Mouse (Mus musculus): ENCODE data around the gene Tubg1. TPM values are rescaled to one million over a fixed set of nuclear protein-coding genes. Genes with fewer than 3 reads are reported as not detected.

Tubg1 gene
- polyA plus RNA-seq, 1 experiment from 2014 or later = 20.6 TPM

DNA sequence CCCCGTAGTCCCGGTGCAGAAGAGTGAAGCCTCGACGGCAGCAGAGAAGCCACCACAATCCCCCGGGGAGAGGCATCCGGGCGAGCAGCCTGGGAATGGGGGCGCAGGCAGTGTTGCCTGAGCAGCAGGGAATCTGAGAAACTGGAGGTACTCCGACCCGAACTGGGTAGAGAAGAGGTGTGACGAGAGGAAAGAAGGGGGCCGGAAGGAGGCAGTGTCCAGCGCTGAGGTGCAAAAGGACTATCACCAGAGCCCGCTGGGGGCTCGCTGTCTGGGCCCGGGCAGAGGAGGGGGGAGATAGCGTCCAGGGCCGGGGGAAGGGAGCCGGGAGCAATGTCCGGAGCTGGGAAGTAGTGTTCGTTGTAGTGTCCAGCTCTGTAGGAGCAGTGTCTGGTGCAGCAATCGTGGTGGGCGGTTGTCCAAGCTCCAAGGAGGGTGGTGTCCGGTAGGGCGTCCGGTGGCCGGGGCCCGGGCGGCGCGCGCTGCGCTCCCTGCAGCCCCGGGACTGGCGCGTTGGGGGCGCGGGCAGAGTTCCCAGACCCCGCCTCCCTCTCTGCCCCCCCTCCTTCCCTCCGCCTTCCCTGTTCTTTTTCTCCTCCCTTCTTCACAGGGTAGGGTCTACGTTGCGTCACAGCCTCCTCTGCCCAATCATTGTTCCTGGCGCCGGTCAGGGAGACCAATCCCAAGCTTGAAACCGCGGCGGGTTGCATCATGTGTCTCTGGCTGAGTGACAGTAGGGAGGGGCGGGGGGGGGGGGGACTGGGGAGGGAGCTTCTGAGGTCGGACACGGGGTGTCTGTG lies 51.3 kb downstream of the Tubg1 start, which contains the start of gene Plekhh3:
Gene Plekhh3 (minus strand): TSS at position 541 of the 800 bp plus-strand sequence.
- peak; percentile 89 for ATAC-seq
- H3K4me2 ChIP-seq (replicated peaks; ENCODE audit: low read depth) = peak within 1 kb of the TSS; percentile 93
- H3K27me3 ChIP-seq (replicated peaks; ENCODE audit: control insufficient read depth, insufficient read depth, low read length) = no peaks in the 10 kb centered on the region
- under 1% methylated on average over 48 of the region's 50 CpGs for WGBS
- peak; percentile 29; the same call in 1 of the 2 replicates for TF ChIP-seq CTCF (IDR thresholded peaks at IDR 0.05; ENCODE audit: low read depth)
- H3K9ac ChIP-seq (ENCODE audit: low read depth, low read length) = peak within 1 kb of the TSS; percentile 66
- H3K4me1 ChIP-seq (replicated peaks; ENCODE audit: control insufficient read depth, insufficient read depth, low read length) = peaks cover 26% of the 10 kb centered on the region
- H3K4me3 ChIP-seq (ENCODE audit: low read depth, low read length) = peak within 1 kb of the TSS; percentile 79
- H3K36me3 ChIP-seq (ENCODE audit: control insufficient read depth, insufficient read depth) = peaks cover 23% of the 10 kb centered on the region
- H3K27ac ChIP-seq (ENCODE audit: low read depth, low read length) = peak within 1 kb of the TSS; percentile 85
- H3K9me3 ChIP-seq (ENCODE audit: control insufficient read depth) = no peaks in the 10 kb centered on the region

DNA sequence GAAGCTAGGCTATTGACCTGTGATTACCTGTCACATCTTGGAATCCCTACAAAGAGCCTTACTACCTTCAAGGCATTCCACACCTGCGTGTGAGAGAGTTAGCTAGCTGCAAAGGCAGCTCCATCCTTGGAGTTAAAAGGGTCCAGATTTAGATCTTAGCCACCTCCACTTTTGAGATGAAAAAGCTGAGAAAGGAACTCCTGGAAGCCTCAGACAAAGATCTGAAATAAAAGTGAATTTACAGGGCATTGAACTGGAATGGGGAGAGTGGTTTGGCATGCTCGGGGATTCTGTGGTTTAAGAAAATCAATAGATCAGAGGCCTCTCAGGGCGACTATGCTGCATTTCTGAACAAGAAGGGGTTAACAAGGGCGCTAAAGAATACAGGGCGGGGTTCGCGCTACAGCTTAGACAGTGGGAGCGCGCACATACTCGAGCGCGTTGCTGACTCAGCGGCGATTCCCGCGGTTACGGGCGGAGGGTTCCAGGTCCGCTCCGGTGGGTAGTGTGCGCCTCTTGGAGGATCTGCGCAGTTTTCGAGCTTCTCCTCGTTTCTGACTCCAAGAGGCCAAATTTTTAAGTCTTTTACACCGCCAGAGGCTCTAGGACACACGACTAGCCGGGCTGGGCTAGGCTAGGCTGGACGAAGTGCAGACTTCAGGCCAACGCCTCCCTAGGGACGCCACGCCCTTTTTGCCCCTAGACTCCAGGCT lies 52.1 kb downstream of the Tubg1 start:
- WGBS = 0% methylated on average over 30 of the region's 31 CpGs
- Histone ChIP-seq H3K4me2 (replicated peaks; ENCODE audit: low read depth) (peak overlapping the region; percentile 93), H3K27me3 (replicated peaks; ENCODE audit: control insufficient read depth, insufficient read depth, low read length) (peaks cover 5% of the 10 kb centered on the region), H3K27ac (ENCODE audit: low read depth, low read length) (peak overlapping the region; percentile 17), H3K9me3 (ENCODE audit: control insufficient read depth) (no peaks in the 10 kb centered on the region), H3K9ac (ENCODE audit: low read depth, low read length) (0 out of 2 replicates have a peak overlapping the region, but pooled peaks have one; percentile 45), H3K4me1 (replicated peaks; ENCODE audit: control insufficient read depth, insufficient read depth, low read length) (peaks cover 26% of the 10 kb centered on the region), H3K4me3 (ENCODE audit: low read depth, low read length) (peak overlapping the region; percentile 79), H3K36me3 (ENCODE audit: control insufficient read depth, insufficient read depth) (peaks cover 15% of the 10 kb centered on the region)
- peak; percentile 43; the same call in 1 of the 2 replicates for ATAC-seq
- TF ChIP-seq CTCF (IDR thresholded peaks at IDR 0.05; ENCODE audit: low read depth) = no peak; the same call in 1 of the 2 replicates

DNA sequence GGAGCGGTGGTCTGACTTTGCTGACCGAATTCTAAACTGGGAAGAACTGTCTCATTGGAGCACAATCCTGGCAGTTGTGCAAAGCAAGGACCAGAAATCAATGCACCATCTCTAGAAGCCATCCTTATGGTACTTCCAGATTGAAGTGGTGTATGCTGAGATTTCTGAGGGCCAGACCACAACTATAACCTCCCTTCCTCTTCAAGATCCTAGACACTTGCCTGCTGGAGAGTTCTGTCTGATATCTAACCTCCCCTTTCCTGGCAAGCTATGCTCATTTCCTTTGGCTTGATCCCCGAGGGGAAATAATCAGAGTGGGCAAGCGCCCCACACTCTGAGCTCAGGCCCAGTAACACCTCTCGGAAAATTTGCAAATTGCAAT lies 52.7 kb downstream of the Tubg1 start:
- 19% methylated on average over 5 of the region's 5 CpGs for WGBS
- Histone ChIP-seq H3K4me1 (replicated peaks; ENCODE audit: control insufficient read depth, insufficient read depth, low read length) (peaks cover 26% of the 10 kb centered on the region), H3K36me3 (ENCODE audit: control insufficient read depth, insufficient read depth) (peaks cover 9% of the 10 kb centered on the region), H3K4me3 (ENCODE audit: low read depth, low read length) (peak overlapping the region; percentile 79), H3K4me2 (replicated peaks; ENCODE audit: low read depth) (peak overlapping the region; percentile 93), H3K27ac (ENCODE audit: low read depth, low read length) (peak overlapping the region; percentile 17), H3K27me3 (replicated peaks; ENCODE audit: control insufficient read depth, insufficient read depth, low read length) (peaks cover 11% of the 10 kb centered on the region), H3K9ac (ENCODE audit: low read depth, low read length) (0 out of 2 replicates have a peak overlapping the region, but pooled peaks have one; percentile 45), H3K9me3 (ENCODE audit: control insufficient read depth) (no peaks in the 10 kb centered on the region)
- TF ChIP-seq CTCF (IDR thresholded peaks at IDR 0.05; ENCODE audit: low read depth) = no peak
- no peak for ATAC-seq

DNA sequence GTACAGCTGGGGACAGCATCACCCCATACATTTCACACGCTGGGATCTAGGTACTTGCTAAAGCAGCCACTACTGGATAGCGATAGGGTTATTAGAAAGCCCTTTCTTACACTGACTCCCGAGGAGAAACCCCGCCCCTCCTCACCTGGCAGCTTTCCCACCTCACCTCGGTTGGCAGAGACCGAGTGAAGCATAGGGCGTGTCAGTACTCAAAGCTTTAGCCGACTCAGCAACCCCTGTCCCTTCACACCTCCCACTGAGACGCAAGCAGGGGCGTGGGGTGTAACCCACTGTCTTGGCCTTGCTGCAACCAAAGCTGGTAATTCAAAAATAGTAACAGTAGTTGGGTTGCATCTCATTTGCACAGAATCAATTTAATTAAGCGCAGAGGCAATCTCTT lies 53.4 kb downstream of the Tubg1 start:
- peaks cover 26% of the 10 kb centered on the region for H3K4me1 ChIP-seq (replicated peaks; ENCODE audit: control insufficient read depth, insufficient read depth, low read length)
- 9% methylated on average over 11 of the region's 11 CpGs for WGBS

DNA sequence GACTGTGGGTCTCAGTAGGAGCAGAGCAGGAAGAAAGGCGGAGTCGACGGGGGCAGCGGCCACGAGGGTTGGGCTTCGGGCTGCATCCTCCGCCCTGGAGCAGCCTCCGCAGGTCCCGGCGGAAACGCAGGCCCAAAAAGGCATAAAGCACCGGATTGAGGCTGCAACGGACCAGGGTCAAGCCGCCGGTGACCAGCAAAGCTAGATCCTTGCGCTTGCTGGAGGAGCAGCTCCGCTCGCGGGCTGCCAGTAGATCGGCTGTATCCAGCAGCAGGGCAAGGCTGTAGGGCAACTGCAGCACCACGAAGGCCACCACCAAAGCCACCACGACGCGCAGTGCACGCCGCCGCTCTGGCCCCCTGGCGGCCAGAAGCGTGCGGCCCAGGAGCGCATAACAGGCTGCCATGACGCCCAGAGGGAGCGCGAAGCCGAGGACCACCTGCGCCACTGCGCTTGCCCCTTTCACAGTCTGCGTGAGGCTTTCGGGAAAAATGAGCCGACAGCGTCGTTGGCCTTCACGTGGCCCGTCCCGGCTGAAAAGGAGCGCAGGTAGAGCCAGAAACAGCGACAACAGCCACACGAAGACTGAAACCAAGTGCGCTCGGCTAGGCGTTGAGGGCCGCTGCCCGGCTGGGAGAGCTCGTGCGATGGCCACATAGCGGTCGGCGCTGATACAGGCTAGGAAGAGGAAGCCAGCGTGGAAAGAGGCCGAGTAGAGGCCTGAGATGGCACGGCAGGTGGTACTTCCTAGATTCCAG lies 54.1 kb downstream of the Tubg1 start:
- H3K9me3 ChIP-seq (ENCODE audit: control insufficient read depth) = no peaks in the 10 kb centered on the region
- H3K27ac ChIP-seq (ENCODE audit: low read depth, low read length) = peak overlapping the region; percentile 28; the same call in 1 of the 2 replicates
- peak overlapping the region; percentile 28 for H3K4me3 ChIP-seq (ENCODE audit: low read depth, low read length)
- ATAC-seq = peak; percentile 53
- peaks cover 22% of the 10 kb centered on the region for H3K4me1 ChIP-seq (replicated peaks; ENCODE audit: control insufficient read depth, insufficient read depth, low read length)
- no peaks in the 10 kb centered on the region for H3K36me3 ChIP-seq (ENCODE audit: control insufficient read depth, insufficient read depth)
- 3% methylated on average over 61 of the region's 61 CpGs for WGBS
- H3K27me3 ChIP-seq (replicated peaks; ENCODE audit: control insufficient read depth, insufficient read depth, low read length) = peaks cover 12% of the 10 kb centered on the region
- peak overlapping the region; percentile 68 for H3K4me2 ChIP-seq (replicated peaks; ENCODE audit: low read depth)
- TF ChIP-seq CTCF (IDR thresholded peaks at IDR 0.05; ENCODE audit: low read depth) = peak; percentile 97
- H3K9ac ChIP-seq (ENCODE audit: low read depth, low read length) = peak overlapping the region; percentile 11

More for the DNA sequence above, 53.4 kb downstream of the Tubg1 start:
- Histone ChIP-seq H3K9ac (ENCODE audit: low read depth, low read length) (no peak overlapping the region), H3K4me2 (replicated peaks; ENCODE audit: low read depth) (peak overlapping the region; percentile 68), H3K27ac (ENCODE audit: low read depth, low read length) (no peak overlapping the region), H3K36me3 (ENCODE audit: control insufficient read depth, insufficient read depth) (0 out of 2 replicates have a peak, but pooled peaks cover 2% of the 10 kb centered on the region), H3K27me3 (replicated peaks; ENCODE audit: control insufficient read depth, insufficient read depth, low read length) (peaks cover 12% of the 10 kb centered on the region), H3K4me3 (ENCODE audit: low read depth, low read length) (no peak overlapping the region; the same call in 1 of the 2 replicates), H3K9me3 (ENCODE audit: control insufficient read depth) (no peaks in the 10 kb centered on the region)
- ATAC-seq = no peak
- TF ChIP-seq CTCF (IDR thresholded peaks at IDR 0.05; ENCODE audit: low read depth) = no peak
